11 mouse cellular contexts compared by ENCODE assay signal in the genomic region with DNA sequence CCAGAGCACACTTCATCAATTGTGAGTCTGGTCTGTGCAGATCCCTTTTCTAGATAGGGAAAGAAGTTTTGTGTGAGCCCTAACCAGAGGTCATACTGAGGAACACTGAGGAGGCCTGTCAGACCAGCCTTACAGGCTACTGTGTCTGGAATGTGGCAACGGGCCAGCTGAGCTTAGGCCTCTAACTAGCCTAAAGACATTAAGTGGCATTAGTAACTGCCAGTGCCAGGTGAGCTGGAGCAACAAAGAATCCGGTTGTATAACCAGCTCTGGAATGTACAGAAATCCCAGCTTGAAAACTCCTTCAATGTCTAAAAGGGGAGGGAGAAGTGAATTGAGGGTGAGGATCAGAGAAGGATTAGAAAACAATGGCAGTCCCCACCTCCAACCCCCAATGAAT. TPM values are rescaled to one million over a fixed set of nuclear protein-coding genes. Genes with fewer than 3 reads are reported as not detected.
A peak's percentile ranks its signal among the peaks of the same experiment; 100 is the strongest.
DNase-seq lines count a peak whose midpoint lies in the region; ATAC-seq and TF ChIP-seq lines count a peak whose summit lies in the region.
"Had no signal": no experiment of that assay in that cellular context is flagged by ENCODE, and none has a peak within 500 bp of the region (broad histone marks: within the 10 kb centered on the region; RNA-seq: fewer than 3 reads in every experiment).

No protein-coding gene starts in this region.

- H3K27ac ChIP-seq in midbrain, embryonic 13.5 days, result no peak overlapping the region

- TF ChIP-seq CTCF in lung, adult 2 months (IDR thresholded peaks at IDR 0.05; ENCODE audit: insufficient read depth, low read length), result no peak

- H3K4me1 ChIP-seq in lung, adult 2 months (ENCODE audit: control insufficient read depth, insufficient read depth, low read length), result peaks cover 7% of the 10 kb centered on the region
- peaks cover 24% of the 10 kb centered on the region for H3K4me1 ChIP-seq in midbrain, embryonic 13.5 days (replicated peaks)

- H3K9ac ChIP-seq in midbrain, embryonic 13.5 days (replicated peaks), result no peak overlapping the region

- no peak overlapping the region for H3K4me3 ChIP-seq in lung, adult 2 months (replicated peaks; ENCODE audit: extremely low read depth, low read depth, low read length)
- no peak overlapping the region for H3K4me3 ChIP-seq in midbrain, embryonic 13.5 days (replicated peaks)

- no peak for TF ChIP-seq POLR2A in lung, adult 2 months (IDR thresholded peaks at IDR 0.05; ENCODE audit: borderline replicate concordance, extremely low read depth, low read depth, low read length)

- no peaks in the 10 kb centered on the region for H3K27me3 ChIP-seq in midbrain, embryonic 13.5 days
- H3K27me3 ChIP-seq: liver, embryonic 13.5 days had no signal

- ATAC-seq in midbrain, embryonic 13.5 days, result no peak
- ATAC-seq: CD4-positive, CD25-positive, alpha-beta regulatory T cell, adult 4 months had no signal

- no peak overlapping the region for H3K4me2 ChIP-seq in midbrain, embryonic 13.5 days (replicated peaks)

- H3K9me3 ChIP-seq in midbrain, embryonic 13.5 days, result no peaks in the 10 kb centered on the region
- H3K9me3 ChIP-seq: liver, embryonic 13.5 days had no signal

- 57% methylated on average over 2 of the region's 2 CpGs for WGBS in lung, adult 2 months
- 76% methylated on average over 2 of the region's 2 CpGs for WGBS in midbrain, embryonic 13.5 days

- peak; percentile 40 for DNase-seq in testis, postnatal 10 days (ENCODE audit: low spot score)
- DNase-seq in testis, postnatal 14 days (ENCODE audit: low spot score), result no peak
- DNase-seq in kidney, adult 18-20 months, result peak; percentile 71
- DNase-seq in lung, adult 2 months, result peak; percentile 33
- DNase-seq in urinary bladder, postnatal 36 days (ENCODE audit: low spot score in 2 of 2), result peak; percentile 32 to 33
- no peak for DNase-seq in thymus, postnatal 14 days
- no peak for DNase-seq in thymus, postnatal 4 days
- DNase-seq: adrenal gland, postnatal 25 days had no signal

- H3K36me3 ChIP-seq in midbrain, embryonic 13.5 days, result no peaks in the 10 kb centered on the region
- H3K36me3 ChIP-seq: liver, embryonic 13.5 days had no signal

RNA-seq across cellular contexts. Expression of gene Amer1, which starts 1.2 kb away (rescaled TPM):
- polyA plus RNA-seq in lung, adult 2 months (2012; rRNA removed), result 2.6 and 4.1 TPM in 2 replicates
- 12.0 and 12.5 TPM in 2 replicates for polyA plus RNA-seq in midbrain, embryonic 13.5 days (2015; fragmentation: Nextera tagmentation; extraction: Ambion mirVana)

Comparison
In these comparisons a context has a peak if more than half of its experiments do, and no peak if none do; other contexts are left out.
1. DNase-seq: peak in testis, postnatal 10 days (single experiment), kidney, adult 18-20 months (single experiment), lung, adult 2 months (single experiment) and urinary bladder, postnatal 36 days (2 of 2); none in testis, postnatal 14 days (single experiment), thymus, postnatal 14 days (single experiment) and thymus, postnatal 4 days (single experiment).